Mouse (Mus musculus) stomach, postnatal 0 days (tissue): ENCODE measurements around the gene Fcamr. TPM values are rescaled to one million over a fixed set of nuclear protein-coding genes. Genes with fewer than 3 reads are reported as not detected.

Source experiments
- ATAC-seq: fragments of 200-750 bp; cut with Nextera tagmentation; 2 replicates; pipeline ENCODE4 v1.8.0; 2017; ENCODE audit not compliant: low FRiP score, low TSS enrichment
- DNase-seq: peaks from one replicate; pipeline ENCODE4 v3.0.0-alpha.2; 2016; ENCODE audit warnings: low spot score
- H3K27ac ChIP-seq: fragments of 300-500 bp; sonication (generic); replicated peaks from 2 replicates; pipeline ENCODE4 v1.5.1; 2014; ENCODE audit warnings: mild to moderate bottlenecking, control low read depth
- H3K27me3 ChIP-seq: fragments of 300-500 bp; sonication (generic); 2 replicates; pipeline ENCODE4 v1.6.1; 2014; ENCODE audit warnings: low read length; ENCODE audit not compliant: control insufficient read depth, insufficient read depth
- H3K36me3 ChIP-seq: fragments of 300-500 bp; sonication (generic); 2 replicates; pipeline ENCODE4 v1.6.1; 2014; ENCODE audit warnings: low read length, mixed read lengths; ENCODE audit not compliant: control insufficient read depth, insufficient read depth
- H3K4me1 ChIP-seq: fragments of 300-500 bp; sonication (generic); replicated peaks from 2 replicates; pipeline ENCODE4 v1.6.1; 2014; ENCODE audit warnings: antibody characterized with exemption; ENCODE audit not compliant: control insufficient read depth, insufficient read depth
- H3K4me2 ChIP-seq: fragments of 300-500 bp; sonication (generic); replicated peaks from 2 replicates; pipeline ENCODE4 v1.6.1; 2014; ENCODE audit warnings: low read depth, mild to moderate bottlenecking, control low read depth, moderate library complexity
- H3K4me3 ChIP-seq: fragments of 300-500 bp; sonication (generic); 2 replicates; pipeline ENCODE4 v1.5.1; 2014; ENCODE audit warnings: low read depth, low read length, control low read depth
- H3K9ac ChIP-seq: fragments of 300-500 bp; sonication (generic); 2 replicates; pipeline ENCODE4 v1.6.1; 2014; ENCODE audit warnings: mild to moderate bottlenecking, low read length, control low read depth, mixed read lengths
- H3K9me3 ChIP-seq: fragments of 300-500 bp; sonication (generic); 2 replicates; pipeline ENCODE4 v1.6.1; 2016; ENCODE audit warnings: low read length; ENCODE audit not compliant: control insufficient read depth
- CTCF ChIP-seq: IDR thresholded peaks from 2 replicates; pipeline ENCODE4 v1.5.1; 2016; ENCODE audit warnings: antibody characterized with exemption, low read depth, mild to moderate bottlenecking, moderate library complexity
- EP300 ChIP-seq: optimal IDR thresholded peaks from 2 replicates; pipeline ENCODE3; 2016; ENCODE audit warnings: antibody characterized with exemption
- WGBS: fragments of 180-500 bp; shearing (Covaris S2); extraction: QIAGEN DNeasy Blood & Tissue Kit; methylation state at CpG from one replicate; pipeline ENCODE4 v1.1.7; 2014; 5-methylcytosine and 5-hydroxymethylcytosine counted together
- polyA plus RNA-seq: library from polyadenylated mRNA; unstranded; fragments of >200 nt; fragmentation: Nextera tagmentation; extraction: Ambion mirVana; gene quantifications from 2 replicates; pipeline ENCODE4 v1.2.1, GENCODE M21; 2015

Fcamr gene
- polyA plus RNA-seq, 1 experiment from 2014 or later: 0.24 TPM

GRCm38 (mm10) chr1:130821911-130822625, 21.4 kb downstream of the Fcamr start:
- Histone ChIP-seq H3K36me3 (no peaks in the 10 kb centered on the region), H3K4me3 (no peak overlapping the region), H3K27ac (peak overlapping the region; percentile 40; the same call in 1 of the 2 replicates), H3K4me1 (no peaks in the 10 kb centered on the region), H3K4me2 (no peak overlapping the region), H3K9me3 (no peaks in the 10 kb centered on the region), H3K9ac (no peak overlapping the region), H3K27me3 (no peaks in the 10 kb centered on the region)
- no peak for DNase-seq
- ATAC-seq: no peak
- TF ChIP-seq CTCF: no peak
- no peak for TF ChIP-seq EP300
- 50% methylated on average over 9 of the region's 9 CpGs for WGBS

GRCm38 (mm10) chr1:130826448-130826847, 25.7 kb downstream of the Fcamr start, which contains the start of gene Pigr:
TSS of gene Pigr (plus strand) at chr1:130826684.
- Histone ChIP-seq H3K4me2 (no peak within 1 kb of the TSS), H3K27me3 (no peaks in the 10 kb centered on the region), H3K9me3 (no peaks in the 10 kb centered on the region), H3K9ac (no peak within 1 kb of the TSS), H3K36me3 (no peaks in the 10 kb centered on the region), H3K4me3 (no peak within 1 kb of the TSS), H3K4me1 (no peaks in the 10 kb centered on the region), H3K27ac (no peak within 1 kb of the TSS)
- WGBS: 83% methylated on average over 5 of the region's 5 CpGs
- no peak for ATAC-seq
- DNase-seq: no peak
- TF ChIP-seq CTCF (no peak), EP300 (no peak)

- no peak for TF ChIP-seq CTCF
- no peak for TF ChIP-seq EP300
- Histone ChIP-seq H3K4me1 (no peaks in the 10 kb centered on the region), H3K4me3 (no peak overlapping the region), H3K9ac (no peak overlapping the region), H3K36me3 (no peaks in the 10 kb centered on the region), H3K27me3 (no peaks in the 10 kb centered on the region), H3K9me3 (no peaks in the 10 kb centered on the region), H3K27ac (no peak overlapping the region), H3K4me2 (no peak overlapping the region)
- DNase-seq (no peak), ATAC-seq (no peak)
- WGBS: 54% methylated on average over 4 of the region's 4 CpGs
These were observed 28.0 kb downstream of the Fcamr start for GRCm38 (mm10) chr1:130828656-130829055.

GRCm38 (mm10) chr1:130829906-130830830, 29.5 kb downstream of the Fcamr start:
- Histone ChIP-seq H3K27me3 (no peaks in the 10 kb centered on the region), H3K36me3 (no peaks in the 10 kb centered on the region), H3K9me3 (no peaks in the 10 kb centered on the region), H3K27ac (no peak overlapping the region), H3K9ac (no peak overlapping the region), H3K4me2 (no peak overlapping the region), H3K4me1 (no peaks in the 10 kb centered on the region), H3K4me3 (no peak overlapping the region)
- no peak for ATAC-seq
- WGBS: 68% methylated on average over 8 of the region's 8 CpGs
- DNase-seq: no peak
- no peak for TF ChIP-seq CTCF
- TF ChIP-seq EP300: no peak

- Histone ChIP-seq H3K4me1 (no peaks in the 10 kb centered on the region), H3K9ac (no peak overlapping the region), H3K27me3 (no peaks in the 10 kb centered on the region), H3K36me3 (no peaks in the 10 kb centered on the region), H3K4me2 (no peak overlapping the region), H3K27ac (no peak overlapping the region), H3K9me3 (no peaks in the 10 kb centered on the region), H3K4me3 (no peak overlapping the region)
- 64% methylated on average over 5 of the region's 5 CpGs for WGBS
- TF ChIP-seq EP300: no peak
- no peak for TF ChIP-seq CTCF
- ATAC-seq (peak; percentile 50; the same call in 1 of the 2 replicates), DNase-seq (peak; percentile 21)
These were observed 31.8 kb downstream of the Fcamr start for GRCm38 (mm10) chr1:130832230-130833149.
